Mouse (Mus musculus): Measurements from ENCODE around the gene Armh3. TPM values are rescaled to one million over a fixed set of nuclear protein-coding genes. Genes with fewer than 3 reads are reported as not detected.

The Armh3 gene
- polyA plus RNA-seq, 1 experiment from 2014 or later: 17.0 TPM

DNA sequence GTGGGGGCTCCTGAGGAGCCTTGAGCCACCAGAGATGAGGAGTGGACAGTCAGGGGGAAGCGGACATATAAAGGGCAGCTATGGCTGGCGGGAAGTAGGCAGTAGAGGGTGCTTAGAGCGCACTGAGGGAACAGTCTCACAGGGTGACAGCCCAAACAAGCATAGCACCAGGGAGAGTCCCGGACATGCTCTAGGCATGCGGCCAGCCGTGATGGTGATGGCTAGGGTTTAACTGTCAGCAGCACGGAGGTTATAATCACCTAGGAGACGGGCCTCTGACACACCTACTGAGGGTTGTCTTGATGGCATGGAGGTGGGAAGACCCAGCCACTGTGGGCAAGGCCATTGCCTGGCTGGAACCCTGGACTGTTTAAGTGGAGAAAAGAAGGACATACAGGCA lies 28.3 kb upstream of the Armh3 start:
- peaks cover 13% of the 10 kb centered on the region for H3K36me3 ChIP-seq (ENCODE audit: control insufficient read depth, insufficient read depth, low read length)
- no peak overlapping the region for H3K4me2 ChIP-seq (replicated peaks; ENCODE audit: low read depth, low read length)
- ATAC-seq (ENCODE audit: low FRiP score, low TSS enrichment): no peak
- no peaks in the 10 kb centered on the region for H3K4me1 ChIP-seq (ENCODE audit: control insufficient read depth, insufficient read depth, low read length)
- peaks cover 5% of the 10 kb centered on the region; the same call in 1 of the 2 replicates for H3K9me3 ChIP-seq (ENCODE audit: control insufficient read depth, low read length)
- no peak overlapping the region for H3K9ac ChIP-seq (ENCODE audit: low read depth, low read length)
- no peak overlapping the region for H3K27ac ChIP-seq (ENCODE audit: low read depth, low read length)
- 63% methylated on average over 8 of the region's 8 CpGs for WGBS
- no peaks in the 10 kb centered on the region for H3K27me3 ChIP-seq (ENCODE audit: control insufficient read depth, insufficient read depth, low read length)
- no peak overlapping the region for H3K4me3 ChIP-seq (ENCODE audit: low read length)

- no peaks in the 10 kb centered on the region for H3K4me1 ChIP-seq (ENCODE audit: control insufficient read depth, insufficient read depth, low read length)
- H3K27me3 ChIP-seq (ENCODE audit: control insufficient read depth, insufficient read depth, low read length): no peaks in the 10 kb centered on the region
- H3K9me3 ChIP-seq (ENCODE audit: control insufficient read depth, low read length): peaks cover 5% of the 10 kb centered on the region; the same call in 1 of the 2 replicates
- ATAC-seq (ENCODE audit: low FRiP score, low TSS enrichment): no peak
- no peaks in the 10 kb centered on the region for H3K36me3 ChIP-seq (ENCODE audit: control insufficient read depth, insufficient read depth, low read length)
- 64% methylated on average over 6 of the region's 6 CpGs for WGBS
- H3K4me3 ChIP-seq (ENCODE audit: low read length): no peak overlapping the region
- H3K4me2 ChIP-seq (replicated peaks; ENCODE audit: low read depth, low read length): no peak overlapping the region
- no peak overlapping the region for H3K27ac ChIP-seq (ENCODE audit: low read depth, low read length)
- H3K9ac ChIP-seq (ENCODE audit: low read depth, low read length): no peak overlapping the region
Observed at GRCm38 (mm10) chr19:46024959-46025358, 26.7 kb upstream of the Armh3 start.

DNA sequence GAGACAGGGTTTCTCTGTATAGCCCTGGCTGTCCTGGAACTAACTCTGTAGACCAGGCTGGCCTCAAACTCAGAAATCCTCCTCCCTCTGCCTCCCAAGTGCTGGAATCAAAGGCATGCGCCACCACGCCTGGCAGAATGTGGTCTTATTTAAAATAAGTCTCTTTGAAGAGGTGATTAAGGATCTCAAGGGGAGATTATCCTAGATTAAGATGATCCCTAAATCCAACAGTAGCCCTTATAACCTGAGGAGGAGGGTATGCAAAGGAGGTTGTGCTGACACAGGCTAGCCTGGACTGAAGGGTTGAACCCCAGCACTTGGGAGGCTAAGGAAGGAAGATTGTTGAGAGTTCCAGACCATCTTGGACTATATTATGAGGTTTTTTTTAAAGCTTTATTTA lies 17.7 kb upstream of the Armh3 start:
- Histone ChIP-seq H3K27ac (ENCODE audit: low read depth, low read length) (no peak overlapping the region), H3K9me3 (ENCODE audit: control insufficient read depth, low read length) (no peaks in the 10 kb centered on the region), H3K4me1 (ENCODE audit: control insufficient read depth, insufficient read depth, low read length) (no peaks in the 10 kb centered on the region), H3K4me3 (ENCODE audit: low read length) (no peak overlapping the region), H3K4me2 (replicated peaks; ENCODE audit: low read depth, low read length) (no peak overlapping the region), H3K36me3 (ENCODE audit: control insufficient read depth, insufficient read depth, low read length) (no peaks in the 10 kb centered on the region), H3K9ac (ENCODE audit: low read depth, low read length) (no peak overlapping the region), H3K27me3 (ENCODE audit: control insufficient read depth, insufficient read depth, low read length) (no peaks in the 10 kb centered on the region)
- no peak for ATAC-seq (ENCODE audit: low FRiP score, low TSS enrichment)
- 92% methylated on average over 2 of the region's 2 CpGs for WGBS

- no peak overlapping the region for H3K27ac ChIP-seq (ENCODE audit: low read depth, low read length)
Observed at GRCm38 (mm10) chr19:46014572-46015178, 16.4 kb upstream of the Armh3 start.

GRCm38 (mm10) chr19:46005680-46006079 lies 7.4 kb upstream of the Armh3 start:
- no peak overlapping the region for H3K27ac ChIP-seq (ENCODE audit: low read depth, low read length)
- H3K4me3 ChIP-seq (ENCODE audit: low read length): no peak overlapping the region
- 0 out of 2 replicates have a peak, but pooled peaks cover 6% of the 10 kb centered on the region for H3K4me1 ChIP-seq (ENCODE audit: control insufficient read depth, insufficient read depth, low read length)
- no peak for ATAC-seq (ENCODE audit: low FRiP score, low TSS enrichment)
- no peaks in the 10 kb centered on the region for H3K9me3 ChIP-seq (ENCODE audit: control insufficient read depth, low read length)
- H3K9ac ChIP-seq (ENCODE audit: low read depth, low read length): no peak overlapping the region
- H3K36me3 ChIP-seq (ENCODE audit: control insufficient read depth, insufficient read depth, low read length): no peaks in the 10 kb centered on the region
- whole genome bisulfite sequencing: 90% methylated on average over 7 of the region's 7 CpGs
- H3K27me3 ChIP-seq (ENCODE audit: control insufficient read depth, insufficient read depth, low read length): no peaks in the 10 kb centered on the region
- no peak overlapping the region for H3K4me2 ChIP-seq (replicated peaks; ENCODE audit: low read depth, low read length)

More at GRCm38 (mm10) chr19:46014572-46015178, 16.4 kb upstream of the Armh3 start:
- Histone ChIP-seq H3K4me2 (replicated peaks; ENCODE audit: low read depth, low read length) (no peak overlapping the region), H3K4me3 (ENCODE audit: low read length) (no peak overlapping the region), H3K36me3 (ENCODE audit: control insufficient read depth, insufficient read depth, low read length) (no peaks in the 10 kb centered on the region), H3K27me3 (ENCODE audit: control insufficient read depth, insufficient read depth, low read length) (no peaks in the 10 kb centered on the region), H3K9ac (ENCODE audit: low read depth, low read length) (no peak overlapping the region), H3K9me3 (ENCODE audit: control insufficient read depth, low read length) (no peaks in the 10 kb centered on the region), H3K4me1 (ENCODE audit: control insufficient read depth, insufficient read depth, low read length) (no peaks in the 10 kb centered on the region)
- peak; percentile 90 for ATAC-seq (ENCODE audit: low FRiP score, low TSS enrichment)
- WGBS: 32% methylated on average over 12 of the region's 12 CpGs

GRCm38 (mm10) chr19:46004814-46005466 lies 6.7 kb upstream of the Armh3 start:
- Histone ChIP-seq H3K4me2 (replicated peaks; ENCODE audit: low read depth, low read length) (no peak overlapping the region), H3K4me1 (ENCODE audit: control insufficient read depth, insufficient read depth, low read length) (0 out of 2 replicates have a peak, but pooled peaks cover 6% of the 10 kb centered on the region), H3K9ac (ENCODE audit: low read depth, low read length) (no peak overlapping the region), H3K9me3 (ENCODE audit: control insufficient read depth, low read length) (no peaks in the 10 kb centered on the region), H3K4me3 (ENCODE audit: low read length) (no peak overlapping the region), H3K27me3 (ENCODE audit: control insufficient read depth, insufficient read depth, low read length) (no peaks in the 10 kb centered on the region), H3K36me3 (ENCODE audit: control insufficient read depth, insufficient read depth, low read length) (no peaks in the 10 kb centered on the region), H3K27ac (ENCODE audit: low read depth, low read length) (no peak overlapping the region)
- 76% methylated on average over 17 of the region's 17 CpGs for WGBS
- no peak for ATAC-seq (ENCODE audit: low FRiP score, low TSS enrichment)

DNA sequence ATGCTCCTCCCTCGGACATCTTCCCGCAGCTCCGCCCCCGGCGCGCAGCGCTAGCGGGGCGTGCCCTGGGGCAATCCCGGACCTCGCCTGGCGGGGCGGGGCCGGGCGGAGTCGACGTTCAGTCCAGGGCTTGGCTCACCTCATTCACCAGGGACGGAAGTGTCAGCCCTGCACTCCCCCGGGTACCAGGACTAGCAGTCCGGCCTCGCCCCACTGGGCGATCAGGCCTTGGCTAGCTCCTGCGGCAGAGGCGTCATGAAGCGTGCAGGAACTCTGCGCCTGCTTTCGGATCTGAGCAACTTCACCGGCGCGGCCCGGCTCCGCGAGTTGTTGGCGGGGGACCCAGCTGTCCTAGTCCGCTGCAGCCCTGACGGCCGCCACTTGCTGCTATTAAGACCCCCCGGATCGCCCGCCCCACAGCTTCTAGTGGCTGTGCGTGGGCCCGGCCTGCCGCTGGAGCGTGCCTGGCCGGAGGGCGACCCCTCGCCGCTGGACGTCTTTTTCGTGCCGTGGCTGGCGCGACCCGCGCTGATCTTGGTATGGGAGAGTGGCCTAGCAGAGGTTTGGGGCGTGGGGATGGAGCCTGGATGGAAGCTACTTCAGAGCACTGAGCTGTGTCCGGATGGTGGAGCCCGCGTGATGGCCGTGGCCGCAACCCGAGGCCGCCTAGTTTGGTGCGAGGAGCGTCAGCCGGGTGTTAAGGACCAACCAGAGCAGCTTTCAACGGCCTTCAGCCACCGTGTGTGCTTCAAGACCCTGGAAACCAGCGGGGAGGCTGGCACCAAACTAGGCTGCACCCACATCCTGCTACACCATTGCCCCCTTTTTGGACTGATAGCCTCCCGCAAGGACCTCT lies 5.3 kb upstream of the Armh3 start, which contains the start of gene Hps6:
Gene Hps6 (plus strand): TSS at position 138 of the 856 bp plus-strand sequence.
- H3K9ac ChIP-seq (ENCODE audit: low read depth, low read length): peak within 1 kb of the TSS; percentile 80
- 1% methylated on average over 70 of the region's 70 CpGs for WGBS
- H3K27me3 ChIP-seq (ENCODE audit: control insufficient read depth, insufficient read depth, low read length): no peaks in the 10 kb centered on the region
- H3K4me3 ChIP-seq (ENCODE audit: low read length): peak within 1 kb of the TSS; percentile 76
- 0 out of 2 replicates have a peak, but pooled peaks cover 6% of the 10 kb centered on the region for H3K4me1 ChIP-seq (ENCODE audit: control insufficient read depth, insufficient read depth, low read length)
- H3K9me3 ChIP-seq (ENCODE audit: control insufficient read depth, low read length): no peaks in the 10 kb centered on the region
- H3K4me2 ChIP-seq (replicated peaks; ENCODE audit: low read depth, low read length): peak within 1 kb of the TSS; percentile 99
- peak; percentile 92 for ATAC-seq (ENCODE audit: low FRiP score, low TSS enrichment)
- no peak within 1 kb of the TSS for H3K27ac ChIP-seq (ENCODE audit: low read depth, low read length)
- H3K36me3 ChIP-seq (ENCODE audit: control insufficient read depth, insufficient read depth, low read length): no peaks in the 10 kb centered on the region

DNA sequence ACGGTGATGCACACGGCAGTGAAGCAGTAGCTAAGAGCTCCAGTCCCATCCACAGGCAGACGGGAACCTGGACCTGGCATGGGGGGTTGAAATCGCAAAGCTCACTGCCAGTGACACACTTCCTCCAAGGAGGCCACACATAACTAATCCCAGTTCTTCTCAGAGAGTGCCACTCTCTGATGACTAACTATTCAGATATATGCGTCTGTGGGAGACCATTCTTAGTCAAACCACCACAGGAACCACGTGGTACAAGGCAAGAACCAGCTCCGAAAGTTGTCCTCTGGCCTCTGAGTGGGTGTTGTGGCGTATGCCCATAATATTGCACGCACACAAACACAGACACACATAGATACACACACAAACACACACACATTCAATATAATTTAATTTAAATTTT lies 4.0 kb upstream of the Armh3 start:
- no peaks in the 10 kb centered on the region for H3K9me3 ChIP-seq (ENCODE audit: control insufficient read depth, low read length)
- no peak overlapping the region for H3K27ac ChIP-seq (ENCODE audit: low read depth, low read length)
- WGBS: 84% methylated on average over 9 of the region's 9 CpGs
- no peaks in the 10 kb centered on the region for H3K27me3 ChIP-seq (ENCODE audit: control insufficient read depth, insufficient read depth, low read length)
- no peak overlapping the region for H3K4me2 ChIP-seq (replicated peaks; ENCODE audit: low read depth, low read length)
- H3K4me3 ChIP-seq (ENCODE audit: low read length): no peak overlapping the region
- 0 out of 2 replicates have a peak, but pooled peaks cover 6% of the 10 kb centered on the region for H3K4me1 ChIP-seq (ENCODE audit: control insufficient read depth, insufficient read depth, low read length)
- H3K9ac ChIP-seq (ENCODE audit: low read depth, low read length): no peak overlapping the region
- no peak for ATAC-seq (ENCODE audit: low FRiP score, low TSS enrichment)
- H3K36me3 ChIP-seq (ENCODE audit: control insufficient read depth, insufficient read depth, low read length): no peaks in the 10 kb centered on the region
